Mouse (Mus musculus) midbrain, embryonic 16.5 days (tissue): ENCODE measurements at regions not wholly inside any gene's neighbourhood (a gene's known extent, or its start where the extent isn't known, plus 50 kb on each side); places are given as distances from the start of the nearest gene placed in this dataset.

Source experiments
- ATAC-seq: fragments of 200-750 bp; cut with Nextera tagmentation; 2 replicates; pipeline ENCODE4 v1.8.0; 2017; ENCODE audit warnings: moderate TSS enrichment
- H3K27ac ChIP-seq: fragments of 300-500 bp; sonication (generic); 2 replicates; pipeline ENCODE4 v1.5.1; 2014; ENCODE audit warnings: mild to moderate bottlenecking, low read length, mixed read lengths
- H3K27me3 ChIP-seq: fragments of 300-500 bp; sonication (generic); 2 replicates; pipeline ENCODE4 v1.6.1; 2014; ENCODE audit warnings: low read depth, low read length, mixed read lengths; ENCODE audit not compliant: control insufficient read depth, insufficient read depth
- H3K36me3 ChIP-seq: fragments of 300-500 bp; sonication (generic); 2 replicates; pipeline ENCODE4 v1.6.1; 2014; ENCODE audit warnings: mild to moderate bottlenecking, low read length, moderate library complexity, mixed read lengths; ENCODE audit not compliant: control insufficient read depth, insufficient read depth
- H3K4me1 ChIP-seq: fragments of 300-500 bp; sonication (generic); 2 replicates; pipeline ENCODE4 v1.6.1; 2014; ENCODE audit warnings: mild to moderate bottlenecking, low read length, mixed read lengths; ENCODE audit not compliant: control insufficient read depth, insufficient read depth
- H3K4me2 ChIP-seq: fragments of 300-500 bp; sonication (generic); 2 replicates; pipeline ENCODE4 v1.6.1; 2014; ENCODE audit warnings: mild to moderate bottlenecking, low read length, mixed read lengths
- H3K4me3 ChIP-seq: fragments of 300-500 bp; sonication (generic); 2 replicates; pipeline ENCODE4 v1.5.1; 2014; ENCODE audit warnings: low read depth, mild to moderate bottlenecking, low read length, moderate library complexity, mixed read lengths
- H3K9ac ChIP-seq: fragments of 300-500 bp; sonication (generic); 2 replicates; pipeline ENCODE4 v1.6.1; 2014; ENCODE audit warnings: low read depth, low read length, mixed read lengths
- H3K9me3 ChIP-seq: fragments of 300-500 bp; sonication (generic); replicated peaks from 2 replicates; pipeline ENCODE4 v1.6.1; 2014; ENCODE audit warnings: mild to moderate bottlenecking, low read length, mixed read lengths; ENCODE audit not compliant: control insufficient read depth, poor library complexity, severe bottlenecking
- WGBS: fragments of 180-500 bp; shearing (Covaris S2); extraction: QIAGEN DNeasy Blood & Tissue Kit; methylation state at CpG from one replicate; pipeline ENCODE4 v1.1.7; 2014; 5-methylcytosine and 5-hydroxymethylcytosine counted together

- no peak overlapping the region for H3K4me3 ChIP-seq
- H3K9me3 ChIP-seq: no peaks in the 10 kb centered on the region
- WGBS: 75% methylated on average over 1 of the region's 1 CpGs
- H3K4me1 ChIP-seq: no peaks in the 10 kb centered on the region
- H3K36me3 ChIP-seq: no peaks in the 10 kb centered on the region
- no peak for ATAC-seq
- H3K4me2 ChIP-seq: no peak overlapping the region
- H3K9ac ChIP-seq: no peak overlapping the region
- H3K27me3 ChIP-seq: no peaks in the 10 kb centered on the region
- no peak overlapping the region for H3K27ac ChIP-seq
Observed at GRCm38 (mm10) chr17:89646000-89646399, 264.2 kb downstream of the Gm10184 start.
